Comparison of ENCODE assay signal across 12 mouse cellular contexts in the genomic region with DNA sequence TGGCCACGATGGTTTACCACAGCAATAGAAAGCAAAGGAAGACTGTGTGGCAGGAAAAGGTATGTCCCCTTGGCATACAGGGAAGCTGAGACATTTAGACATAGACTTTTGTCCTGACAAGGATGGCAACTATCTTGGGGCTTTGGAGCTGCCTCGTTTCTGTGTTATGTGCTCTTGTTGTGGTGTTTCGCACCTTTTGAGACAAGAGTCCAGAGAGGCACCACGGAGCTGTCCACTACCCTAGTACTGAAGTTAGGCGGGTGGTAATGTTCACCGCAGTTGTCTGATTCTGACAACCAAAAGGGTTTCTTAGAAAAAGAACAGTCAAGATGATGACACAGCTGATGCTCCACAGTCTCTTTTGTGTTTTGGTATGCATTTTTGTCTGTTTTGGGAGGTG.
A peak's percentile ranks its signal among the peaks of the same experiment; 100 is the strongest.
DNase-seq lines count a peak whose midpoint lies in the region; ATAC-seq and TF ChIP-seq lines count a peak whose summit lies in the region.
"Had no signal": no experiment of that assay in that cellular context is flagged by ENCODE, and none has a peak within 500 bp of the region (broad histone marks: within the 10 kb centered on the region; RNA-seq: fewer than 3 reads in every experiment).

No protein-coding gene starts in this region.

- no peaks in the 10 kb centered on the region for H3K27me3 ChIP-seq in hindbrain, embryonic 11.5 days (ENCODE audit: control insufficient read depth, insufficient read depth, low read length)
- no peaks in the 10 kb centered on the region for H3K27me3 ChIP-seq in hindbrain, embryonic 14.5 days (ENCODE audit: control insufficient read depth, insufficient read depth, low read length)
- H3K27me3 ChIP-seq in stomach, postnatal 0 days (ENCODE audit: control insufficient read depth, insufficient read depth, low read length): no peaks in the 10 kb centered on the region

- no peak for TF ChIP-seq EP300 in stomach, postnatal 0 days (optimal IDR thresholded peaks at IDR 0.05)

- no peak for TF ChIP-seq CTCF in stomach, postnatal 0 days (IDR thresholded peaks at IDR 0.05; ENCODE audit: low read depth)

- H3K27ac ChIP-seq in hindbrain, embryonic 11.5 days (ENCODE audit: low read depth, low read length): no peak overlapping the region
- no peak overlapping the region for H3K27ac ChIP-seq in hindbrain, embryonic 14.5 days
- no peak overlapping the region for H3K27ac ChIP-seq in stomach, postnatal 0 days (replicated peaks)
- H3K27ac ChIP-seq: hindbrain, postnatal 0 days; macrophage had no signal

- peak; percentile 45 for DNase-seq in hindbrain, embryonic 11.5 days (ENCODE audit: low spot score)
- no peak for DNase-seq in hindbrain, embryonic 14.5 days (ENCODE audit: low spot score)
- peak; percentile 58 for DNase-seq in testis, postnatal 10 days (ENCODE audit: low spot score)
- no peak for DNase-seq in testis, postnatal 14 days (ENCODE audit: low spot score)
- peak; percentile 50 for DNase-seq in embryo, embryonic 9.5 days (ENCODE audit: extremely low spot score)
- DNase-seq in stomach, postnatal 0 days (ENCODE audit: low spot score): peak; percentile 21
- no peak for DNase-seq in gastrocnemius, adult 18-20 months (ENCODE audit: low spot score)
- DNase-seq: cerebellum, adult 8-10 months; left cerebral cortex, postnatal 4 days had no signal

- H3K4me2 ChIP-seq in hindbrain, embryonic 11.5 days (replicated peaks; ENCODE audit: low read depth, low read length): no peak overlapping the region
- H3K4me2 ChIP-seq in hindbrain, embryonic 14.5 days (replicated peaks): no peak overlapping the region
- no peak overlapping the region for H3K4me2 ChIP-seq in stomach, postnatal 0 days (replicated peaks; ENCODE audit: low read depth)

- no peaks in the 10 kb centered on the region for H3K9me3 ChIP-seq in hindbrain, embryonic 11.5 days (ENCODE audit: control insufficient read depth, low read length)
- no peaks in the 10 kb centered on the region for H3K9me3 ChIP-seq in hindbrain, embryonic 14.5 days (ENCODE audit: control insufficient read depth, low read length)
- no peaks in the 10 kb centered on the region for H3K9me3 ChIP-seq in stomach, postnatal 0 days (ENCODE audit: control insufficient read depth, low read length)

- H3K36me3 ChIP-seq in hindbrain, embryonic 11.5 days (ENCODE audit: control insufficient read depth, insufficient read depth, low read length): no peaks in the 10 kb centered on the region
- no peaks in the 10 kb centered on the region for H3K36me3 ChIP-seq in hindbrain, embryonic 14.5 days (replicated peaks; ENCODE audit: control insufficient read depth, insufficient read depth)
- H3K36me3 ChIP-seq in stomach, postnatal 0 days (ENCODE audit: control insufficient read depth, insufficient read depth, low read length): no peaks in the 10 kb centered on the region

- no peak overlapping the region for H3K9ac ChIP-seq in hindbrain, embryonic 11.5 days (ENCODE audit: low read depth, low read length)
- no peak overlapping the region for H3K9ac ChIP-seq in hindbrain, embryonic 14.5 days
- H3K9ac ChIP-seq in stomach, postnatal 0 days (ENCODE audit: low read length): no peak overlapping the region

- ATAC-seq in hindbrain, embryonic 11.5 days (ENCODE audit: low FRiP score): no peak
- ATAC-seq in hindbrain, embryonic 14.5 days (ENCODE audit: low FRiP score): no peak
- ATAC-seq in stomach, postnatal 0 days (ENCODE audit: low FRiP score, low TSS enrichment): no peak
- ATAC-seq: hindbrain, postnatal 0 days had no signal

- WGBS in hindbrain, embryonic 11.5 days: 57% methylated on average over 6 of the region's 6 CpGs
- 63% methylated on average over 6 of the region's 6 CpGs for WGBS in hindbrain, embryonic 14.5 days
- 42% methylated on average over 6 of the region's 6 CpGs for WGBS in stomach, postnatal 0 days

- H3K4me3 ChIP-seq in hindbrain, embryonic 11.5 days (ENCODE audit: low read depth, low read length): no peak overlapping the region
- no peak overlapping the region for H3K4me3 ChIP-seq in hindbrain, embryonic 14.5 days (replicated peaks; ENCODE audit: low read length)
- no peak overlapping the region for H3K4me3 ChIP-seq in stomach, postnatal 0 days (ENCODE audit: low read depth, low read length)
- H3K4me3 ChIP-seq: erythroblast, embryonic 14.5 days had no signal

- no peaks in the 10 kb centered on the region for H3K4me1 ChIP-seq in hindbrain, embryonic 11.5 days (replicated peaks; ENCODE audit: control insufficient read depth, insufficient read depth, low read length)
- H3K4me1 ChIP-seq in hindbrain, embryonic 14.5 days (replicated peaks; ENCODE audit: control insufficient read depth, insufficient read depth, low read length): no peaks in the 10 kb centered on the region
- H3K4me1 ChIP-seq in stomach, postnatal 0 days (replicated peaks; ENCODE audit: control insufficient read depth, insufficient read depth): no peaks in the 10 kb centered on the region

Comparison
In these comparisons a context has a peak if more than half of its experiments do, and no peak if none do; other contexts are left out.
1. DNase-seq: peak in hindbrain, embryonic 11.5 days (single experiment), testis, postnatal 10 days (single experiment), embryo, embryonic 9.5 days (single experiment) and stomach, postnatal 0 days (single experiment); none in hindbrain, embryonic 14.5 days (single experiment), testis, postnatal 14 days (single experiment) and gastrocnemius, adult 18-20 months (single experiment).